Mouse (Mus musculus): ENCODE measurements around the gene Spty2d1.

GRCm38 (mm10) chr7:47001900-47002275 lies 6.3 kb downstream of the Spty2d1 start:
- TF ChIP-seq POLR2A (IDR thresholded peaks at IDR 0.05; ENCODE audit: control insufficient read depth in 1 of 2, insufficient read depth in 1 of 2, low read depth in 1 of 2, low read length in 2 of 2, poor library complexity in 1 of 2) (no peak), CTCF (IDR thresholded peaks at IDR 0.05 in 2 of 3, conservative IDR thresholded peaks at IDR 0.05 in 1 of 3; ENCODE audit: control insufficient read depth in 1 of 3, insufficient read depth in 1 of 3, low read depth in 2 of 3, low read length in 3 of 3, poor library complexity in 1 of 3, severe bottlenecking in 1 of 3) (no peak)
